ENCODE assay signal across 23 mouse cellular contexts in the genomic region with DNA sequence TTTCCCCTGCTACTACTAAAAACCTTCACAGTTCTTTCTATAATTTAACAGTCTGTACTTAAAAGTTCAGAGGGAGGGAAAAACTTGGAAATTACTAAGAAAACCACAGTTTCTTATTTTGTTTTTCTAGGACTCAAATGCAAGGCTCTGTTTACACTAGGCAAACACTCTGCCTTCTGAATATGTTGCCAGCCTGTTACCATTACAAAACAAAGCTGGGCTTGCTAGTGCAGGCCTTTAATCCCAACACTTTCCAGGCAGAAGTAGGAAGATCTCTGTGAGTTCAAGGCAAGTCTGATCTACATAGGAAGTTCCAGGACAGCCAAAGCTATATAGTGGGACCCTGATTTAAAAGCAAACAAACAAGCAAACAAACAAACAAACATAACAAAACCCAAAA. TPM values are rescaled to one million over a fixed set of nuclear protein-coding genes. Genes with fewer than 3 reads are reported as not detected.
DNase-seq lines count a peak whose midpoint lies in the region; ATAC-seq and TF ChIP-seq lines count a peak whose summit lies in the region.
"Had no signal": no experiment of that assay in that cellular context is flagged by ENCODE, and none has a peak within 500 bp of the region (broad histone marks: within the 10 kb centered on the region; RNA-seq: fewer than 3 reads in every experiment).

No protein-coding gene starts in this region.

- no peak overlapping the region for H3K9ac ChIP-seq in embryonic facial prominence, embryonic 13.5 days
- no peak overlapping the region for H3K9ac ChIP-seq in heart, postnatal 0 days (replicated peaks; ENCODE audit: low read depth, low read length)
- H3K9ac ChIP-seq in liver, adult 2 months (ENCODE audit: low read depth, low read length) = no peak overlapping the region
- H3K9ac ChIP-seq in liver, embryonic 12.5 days = no peak overlapping the region

- 0 out of 2 replicates have a peak overlapping the region, but pooled peaks have one; percentile 8 for H3K27ac ChIP-seq in embryonic facial prominence, embryonic 13.5 days
- no peak overlapping the region for H3K27ac ChIP-seq in embryonic facial prominence, embryonic 10.5 days (replicated peaks)
- H3K27ac ChIP-seq in heart, postnatal 0 days (ENCODE audit: low read depth) = peak overlapping the region; percentile 11; the same call in 1 of the 2 replicates
- H3K27ac ChIP-seq in liver, adult 2 months (replicated peaks; ENCODE audit: insufficient read depth, low read depth, low read length) = no peak overlapping the region
- no peak overlapping the region for H3K27ac ChIP-seq in liver, embryonic 12.5 days

- peaks cover 13% of the 10 kb centered on the region for H3K4me1 ChIP-seq in embryonic facial prominence, embryonic 13.5 days
- peaks cover 12% of the 10 kb centered on the region for H3K4me1 ChIP-seq in embryonic facial prominence, embryonic 10.5 days
- H3K4me1 ChIP-seq in heart, postnatal 0 days (ENCODE audit: control insufficient read depth, insufficient read depth) = peaks cover 17% of the 10 kb centered on the region; the same call in 1 of the 2 replicates
- 0 out of 2 replicates have a peak, but pooled peaks cover 2% of the 10 kb centered on the region for H3K4me1 ChIP-seq in liver, adult 2 months (ENCODE audit: control insufficient read depth, insufficient read depth, low read length)
- peaks cover 18% of the 10 kb centered on the region for H3K4me1 ChIP-seq in liver, embryonic 12.5 days

- TF ChIP-seq CTCF in heart, postnatal 0 days (IDR thresholded peaks at IDR 0.05; ENCODE audit: low read depth) = no peak
- no peak for TF ChIP-seq CTCF in liver, adult 2 months (IDR thresholded peaks at IDR 0.05; ENCODE audit: low read depth, low read length)

- H3K27me3 ChIP-seq in embryonic facial prominence, embryonic 13.5 days = no peaks in the 10 kb centered on the region
- no peaks in the 10 kb centered on the region for H3K27me3 ChIP-seq in embryonic facial prominence, embryonic 10.5 days (replicated peaks; ENCODE audit: low read depth, poor library complexity, severe bottlenecking)
- no peaks in the 10 kb centered on the region for H3K27me3 ChIP-seq in heart, postnatal 0 days (ENCODE audit: control insufficient read depth, insufficient read depth, low read length)
- no peaks in the 10 kb centered on the region for H3K27me3 ChIP-seq in liver, adult 2 months (ENCODE audit: control insufficient read depth, insufficient read depth, low read length)
- H3K27me3 ChIP-seq in liver, embryonic 12.5 days (replicated peaks) = peaks cover 14% of the 10 kb centered on the region
- H3K27me3 ChIP-seq: CH12.LX, Patski had no signal

- H3K4me3 ChIP-seq in embryonic facial prominence, embryonic 13.5 days = no peak overlapping the region
- H3K4me3 ChIP-seq in embryonic facial prominence, embryonic 10.5 days = no peak overlapping the region
- H3K4me3 ChIP-seq in heart, postnatal 0 days (ENCODE audit: low read depth, low read length) = no peak overlapping the region
- no peak overlapping the region for H3K4me3 ChIP-seq in liver, adult 2 months (ENCODE audit: insufficient read depth, low read depth, low read length)
- H3K4me3 ChIP-seq in liver, embryonic 12.5 days = no peak overlapping the region

- no peak for TF ChIP-seq EP300 in heart, postnatal 0 days (IDR thresholded peaks at IDR 0.05; ENCODE audit: low read depth)

- no peak overlapping the region for H3K4me2 ChIP-seq in embryonic facial prominence, embryonic 13.5 days
- H3K4me2 ChIP-seq in heart, postnatal 0 days (ENCODE audit: low read depth, low read length) = no peak overlapping the region
- H3K4me2 ChIP-seq in liver, embryonic 12.5 days = no peak overlapping the region

- no peak for DNase-seq in embryonic facial prominence, embryonic 10.5 days (ENCODE audit: low spot score)
- no peak for DNase-seq in heart, postnatal 0 days (ENCODE audit: low spot score)
- no peak for DNase-seq in heart, postnatal 4 days
- DNase-seq in liver, adult 2 months (ENCODE audit: extremely low read depth, low read depth, low spot score) = peak; percentile 58
- DNase-seq in adipocyte (ENCODE audit: low spot score) = peak; percentile 50
- no peak for DNase-seq in adrenal gland, postnatal 14 days
- DNase-seq: adrenal gland, adult 2 months; adrenal gland, adult 8-10 months; adrenal gland, postnatal 10 days; adrenal gland, postnatal 25 days; adrenal gland, postnatal 36 days; B cell, adult 2 months; cerebellum, adult 11 months; cerebellum, adult 11-12 months; cerebellum, adult 18-20 months; cerebellum, adult 2 months had no signal

- no peak for TF ChIP-seq POLR2A in liver, adult 2 months (IDR thresholded peaks at IDR 0.05; ENCODE audit: extremely low read depth, insufficient read depth, low read length)

- H3K36me3 ChIP-seq in embryonic facial prominence, embryonic 13.5 days = no peaks in the 10 kb centered on the region
- H3K36me3 ChIP-seq in embryonic facial prominence, embryonic 10.5 days (replicated peaks) = no peaks in the 10 kb centered on the region
- H3K36me3 ChIP-seq in heart, postnatal 0 days (replicated peaks; ENCODE audit: control insufficient read depth, insufficient read depth, low read length) = peaks cover 11% of the 10 kb centered on the region; the same call in 1 of the 2 replicates
- H3K36me3 ChIP-seq in liver, adult 2 months (ENCODE audit: control insufficient read depth, insufficient read depth, low read length) = no peaks in the 10 kb centered on the region
- H3K36me3 ChIP-seq in liver, embryonic 12.5 days = no peaks in the 10 kb centered on the region
- H3K36me3 ChIP-seq: G1E had no signal

- H3K79me2 ChIP-seq in liver, adult 2 months (ENCODE audit: control insufficient read depth, insufficient read depth, low read length) = no peaks in the 10 kb centered on the region; the same call in 1 of the 2 replicates

- ATAC-seq in embryonic facial prominence, embryonic 13.5 days (ENCODE audit: insufficient number of reproducible peaks, insufficient read depth, low FRiP score, low TSS enrichment, low read depth) = no peak
- no peak for ATAC-seq in heart, postnatal 0 days (ENCODE audit: insufficient read depth, low read depth)
- no peak for ATAC-seq in liver, embryonic 12.5 days
- ATAC-seq: activated CD4-positive, CD25-positive, alpha-beta regulatory T cell, adult 4 months; CD4-positive, CD25-positive, alpha-beta regulatory T cell, adult 4 months; Patski had no signal

- no peaks in the 10 kb centered on the region for H3K9me3 ChIP-seq in embryonic facial prominence, embryonic 13.5 days
- no peaks in the 10 kb centered on the region for H3K9me3 ChIP-seq in embryonic facial prominence, embryonic 10.5 days
- no peaks in the 10 kb centered on the region for H3K9me3 ChIP-seq in heart, postnatal 0 days (replicated peaks; ENCODE audit: control insufficient read depth, low read length)
- H3K9me3 ChIP-seq in liver, embryonic 12.5 days (replicated peaks) = no peaks in the 10 kb centered on the region

RNA-seq across cellular contexts. Expression of a gene that starts 58.1 kb away (rescaled TPM):
- 25.8 and 28.1 TPM in 2 replicates for polyA plus RNA-seq in embryonic facial prominence, embryonic 13.5 days (2015; fragmentation: Nextera tagmentation; extraction: Ambion mirVana)
- polyA plus RNA-seq in embryonic facial prominence, embryonic 10.5 days (2016; fragmentation: Nextera tagmentation; extraction: Ambion mirVana) = 21.3 and 24.7 TPM in 2 replicates
- 64.1 and 65.5 TPM in 2 replicates for total RNA-seq in heart, postnatal 0 days (2014; rRNA removed; ENCODE audit: low replicate concordance)
- 33.8 and 37.7 TPM in 2 replicates for polyA plus RNA-seq in heart, postnatal 0 days (2015; fragmentation: Nextera tagmentation; extraction: Ambion mirVana)
- 100 to 1,000 TPM; 160 TPM for total RNA-seq in heart, postnatal 4 days (2021)
- 6.5 and 7.5 TPM in 2 replicates for total RNA-seq in liver, adult 2 months (2014; rRNA removed)
- 4.2 and 6.3 TPM in 2 replicates for polyA plus RNA-seq in liver, adult 2 months (2012; rRNA removed)
- 1.7 and 2.5 TPM in 2 replicates for polyA plus RNA-seq in liver, embryonic 12.5 days (2016; fragmentation: Nextera tagmentation; extraction: Ambion mirVana)
- 129 and 137 TPM in 2 replicates for total RNA-seq in adrenal gland, postnatal 14 days (2021)
- polyA plus RNA-seq: G1E had no signal

Comparison
In these comparisons a context has a peak if more than half of its experiments do, and no peak if none do; other contexts are left out.
1. H3K27ac ChIP-seq: peak in embryonic facial prominence, embryonic 13.5 days (single experiment) and heart, postnatal 0 days (single experiment); none in embryonic facial prominence, embryonic 10.5 days (single experiment), liver, adult 2 months (single experiment) and liver, embryonic 12.5 days (single experiment).
2. DNase-seq: peak in liver, adult 2 months (single experiment) and adipocyte (single experiment); none in embryonic facial prominence, embryonic 10.5 days (single experiment), heart, postnatal 0 days (single experiment), heart, postnatal 4 days (single experiment) and adrenal gland, postnatal 14 days (single experiment).